Mouse (Mus musculus) left cerebral cortex, postnatal 36 days (tissue): ENCODE data around the gene Spsb2. TPM values are rescaled to one million over a fixed set of nuclear protein-coding genes. Genes with fewer than 3 reads are reported as not detected.

ENCODE experiments used
- DNase-seq, 2 experiments: peaks; one replicate each; pipeline ENCODE4 v3.0.0; 2021 to 2022; ENCODE audit warnings: low spot score in 2 of 2, mixed read lengths in 1 of 2
- intact Hi-C: fragments of 180-260 bp; cut with DNase I; formaldehyde crosslinking; loops from one replicate; pipeline ENCODE4 v1.15.1; 2025
- total RNA-seq, 2 experiments: library from RNA; stranded (reverse); gene quantifications; 2 replicates each; pipeline ENCODE4 v1.2.3; 2021

Spsb2 gene
- total RNA-seq, 2 experiments from 2014 or later: 4.9 TPM

- DNase-seq: no peak
- intact Hi-C loops: no loop called here
Measured at GRCm38 (mm10) chr6:124840241-124841167, 32.0 kb downstream of the Spsb2 start, which contains the start of gene Gnb3. TSS of gene Gnb3 (minus strand) at chr6:124840275.

GRCm38 (mm10) chr6:124847305-124847704, 38.8 kb downstream of the Spsb2 start:
- DNase-seq: peak; percentile 87 to 89
- intact Hi-C loops: no loop called here

- intact Hi-C loops: loop anchor here (10.0 kb wide), 1 partner anchor 234 kb away; no protein-coding TSS in a partner anchor
- no peak for DNase-seq
Measured at GRCm38 (mm10) chr6:124850535-124850934, 42.1 kb downstream of the Spsb2 start.

GRCm38 (mm10) chr6:124854647-124855046, 46.2 kb downstream of the Spsb2 start:
- intact Hi-C loops: loop anchor here (10.0 kb wide), 1 partner anchor 230 kb away; no protein-coding TSS in a partner anchor
- DNase-seq: no peak

- peak; percentile 40 to 51 for DNase-seq
- intact Hi-C loops: loop anchor here (2.0 to 10.0 kb wide), 2 partner anchors 74 to 228 kb away; partner anchors contain the start of gene Mlf2
Measured at GRCm38 (mm10) chr6:124856321-124856720, 47.9 kb downstream of the Spsb2 start.

- intact Hi-C loops: loop anchor here (1.0 to 10.0 kb wide), 3 partner anchors 61 to 228 kb away; partner anchors contain the start of gene Mlf2
- peak; percentile 82 to 87 for DNase-seq
Measured at GRCm38 (mm10) chr6:124856916-124857839, 48.7 kb downstream of the Spsb2 start, which contains the start of gene P3h3. TSS of gene P3h3 (minus strand) at chr6:124857752.

GRCm38 (mm10) chr6:124857840-124858530, 49.5 kb downstream of the Spsb2 start:
- DNase-seq: peak; percentile 34 to 40
- intact Hi-C loops: loop anchor here (1.0 to 10.0 kb wide), 3 partner anchors 60 to 227 kb away; partner anchors contain the start of gene Mlf2

GRCm38 (mm10) chr6:124858561-124859318, 50.3 kb downstream of the Spsb2 start:
- intact Hi-C loops: loop anchor here (10.0 kb wide), 1 partner anchor 226 kb away; no protein-coding TSS in a partner anchor
- no peak for DNase-seq

GRCm38 (mm10) chr6:124859725-124860124, 51.3 kb downstream of the Spsb2 start:
- peak; percentile 85 to 88 for DNase-seq
- intact Hi-C loops: loop anchor here (1.0 to 10.0 kb wide), 3 partner anchors 45 to 225 kb away; partner anchors contain the start of gene Eno2

Other genes with a start within 250 kb of the Spsb2 start
- under 1 TPM; 0.15 to 0.23 TPM for gene C1rb, start 238.4 kb upstream of the Spsb2 start, total RNA-seq
- gene C1s2, start 172.6 kb upstream of the Spsb2 start, total RNA-seq: under 1 TPM in 1 of 2 experiments, not detected in 1; 0.32 TPM
- gene Lpcat3, start 145.6 kb upstream of the Spsb2 start, total RNA-seq: 10 to 100 TPM; 20.9 to 23.0 TPM
- gene Emg1, start 96.5 kb upstream of the Spsb2 start, total RNA-seq: 10 to 100 TPM; 41.8 to 45.9 TPM
- 100 to 1,000 TPM; 113 to 127 TPM for gene Phb2, start 96.3 kb upstream of the Spsb2 start, total RNA-seq
- gene Ptpn6, start 69.9 kb upstream of the Spsb2 start, total RNA-seq: 1 to 10 TPM; 3.7 to 6.6 TPM
- 100 to 1,000 TPM; 285 to 313 TPM for gene Grcc10, start 67.3 kb upstream of the Spsb2 start, total RNA-seq
- gene Gm45234, start 52.6 kb upstream of the Spsb2 start, total RNA-seq: not detected
- 100 to 1,000 TPM; 162 to 175 TPM for gene Atn1, start 52.1 kb upstream of the Spsb2 start, total RNA-seq
- gene Eno2, start 39.0 kb upstream of the Spsb2 start, total RNA-seq: 1,000 to 10,000 TPM; 1,042 to 1,110 TPM
- gene Lrrc23, start 28.9 kb upstream of the Spsb2 start, total RNA-seq: 1 to 10 TPM; 1.7 to 1.8 TPM
- gene Tpi1, start 5.6 kb downstream of the Spsb2 start, total RNA-seq: 100 to 1,000 TPM; 736 to 850 TPM
- gene Usp5, start 20.8 kb downstream of the Spsb2 start, total RNA-seq: 100 to 1,000 TPM; 191 to 199 TPM
- 1 to 10 TPM; 1.5 to 1.8 TPM for gene Cdca3, start 20.9 kb downstream of the Spsb2 start, total RNA-seq
- under 1 TPM in 1 of 2 experiments, not detected in 1; 0.30 TPM for gene Gnb3, start 31.6 kb downstream of the Spsb2 start, total RNA-seq
- 10 to 100 TPM; 12.6 to 37.2 TPM for gene P3h3, start 49.1 kb downstream of the Spsb2 start, total RNA-seq
- gene Gpr162, start 55.3 kb downstream of the Spsb2 start, total RNA-seq: 100 to 1,000 TPM; 218 to 235 TPM
- 1 to 10 TPM; 5.4 to 5.8 TPM for gene Cd4, start 79.6 kb downstream of the Spsb2 start, total RNA-seq
- 1 to 10 TPM; 2.7 to 3.1 TPM for gene Lag3, start 103.0 kb downstream of the Spsb2 start, total RNA-seq
- gene Ptms, start 111.4 kb downstream of the Spsb2 start, total RNA-seq: 1,000 to 10,000 TPM in 1 of 2 experiments, 100 to 1,000 TPM in 1; 913 to 1,047 TPM
- 100 to 1,000 TPM; 606 to 697 TPM for gene Mlf2, start 122.7 kb downstream of the Spsb2 start, total RNA-seq
- 100 to 1,000 TPM; 153 to 170 TPM for gene Cops7a, start 156.9 kb downstream of the Spsb2 start, total RNA-seq
- 100 to 1,000 TPM; 179 to 184 TPM for gene Pianp, start 188.0 kb downstream of the Spsb2 start, total RNA-seq
- gene Zfp384, start 200.5 kb downstream of the Spsb2 start, total RNA-seq: 10 to 100 TPM; 33.3 to 52.7 TPM
- 10 to 100 TPM; 55.2 to 63.9 TPM for gene Ing4, start 231.1 kb downstream of the Spsb2 start, total RNA-seq
- 10 to 100 TPM in 1 of 2 experiments, 1 to 10 TPM in 1; 8.3 to 13.4 TPM for gene Acrbp, start 241.0 kb downstream of the Spsb2 start, total RNA-seq